Mouse (Mus musculus): ENCODE measurements around the gene Gm28553. TPM values are rescaled to one million over a fixed set of nuclear protein-coding genes. Genes with fewer than 3 reads are reported as not detected.
"Not testable (repeated sequence)": the region's sequence is repeated elsewhere in the genome, so short reads cannot be mapped to it uniquely, and the experiment has no call there.

Gm28553 gene
- not detected in 2 replicates for polyA plus RNA-seq (2012; rRNA removed)

DNA sequence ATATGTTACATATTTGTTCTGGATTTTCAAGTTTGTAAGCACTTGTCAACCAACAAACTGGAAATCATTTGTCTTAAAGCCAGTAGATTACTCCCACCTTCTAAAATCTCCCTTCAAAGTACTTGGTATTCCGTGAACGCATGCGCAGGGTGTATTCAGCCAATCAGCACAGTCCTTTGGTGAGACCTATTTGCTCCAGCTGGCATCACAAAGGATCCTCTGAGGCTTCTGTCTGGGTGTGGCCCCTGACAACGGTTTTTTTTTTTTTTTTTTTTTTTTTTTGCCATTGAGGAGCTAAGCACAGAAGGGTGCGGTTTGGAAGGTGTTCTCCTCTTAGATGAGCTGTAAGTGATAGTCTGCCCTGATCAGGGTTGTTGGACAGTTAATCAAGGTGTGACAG is at the start of gene Gm28553:
Gm28553 (plus strand) TSS at position 301 of the 400 bp plus-strand sequence.
- not testable (repeated sequence) for DNase-seq (ENCODE audit: low read depth)
